Mouse (Mus musculus) myocyte (in vitro differentiated cells): Measurements from ENCODE around the gene Cbl. TPM values are rescaled to one million over a fixed set of nuclear protein-coding genes. Genes with fewer than 3 reads are reported as not detected.

Source experiments
- H3K27me3 ChIP-seq: one replicate; pipeline ENCODE4 v1.6.1; 2011; ENCODE audit not compliant: control insufficient read depth, insufficient read depth, insufficient read length
- H3K36me3 ChIP-seq: one replicate; pipeline ENCODE4 v1.6.1; 2011; ENCODE audit not compliant: control insufficient read depth, insufficient read depth
- H3K4me2 ChIP-seq: one replicate; pipeline ENCODE4 v1.6.1; 2011; ENCODE audit warnings: low read depth, control low read depth
- H3K4me3 ChIP-seq: one replicate; pipeline ENCODE4 v1.5.1; 2011; ENCODE audit warnings: mild to moderate bottlenecking, control low read depth, moderate library complexity
- H3K79me2 ChIP-seq: one replicate; pipeline ENCODE4 v1.6.1; 2011; ENCODE audit not compliant: control insufficient read depth, insufficient read depth
- H3ac ChIP-seq: one replicate; pipeline ENCODE4 v1.6.1; 2011; ENCODE audit not compliant: control insufficient read depth, insufficient read length
- CEBPB ChIP-seq: IDR thresholded peaks from 2 replicates; pipeline ENCODE4 v1.6.1; 2011; ENCODE audit warnings: mild to moderate bottlenecking, moderate library complexity; ENCODE audit not compliant: poor library complexity, insufficient read depth, severe bottlenecking
- E2F4 ChIP-seq: IDR thresholded peaks from one replicate; pipeline ENCODE4 v1.6.1; 2011; ENCODE audit warnings: mild to moderate bottlenecking, control low read depth, moderate library complexity; ENCODE audit not compliant: insufficient read depth
- MAX ChIP-seq: IDR thresholded peaks from one replicate; pipeline ENCODE4 v1.6.1; 2011; ENCODE audit warnings: low read depth, mild to moderate bottlenecking, control low read depth
- MYOD1 ChIP-seq, 3 experiments: IDR thresholded peaks; one replicate each; pipeline ENCODE4 v1.6.1; 2011; ENCODE audit warnings: control low read depth in 2 of 3, low read depth in 2 of 3, mild to moderate bottlenecking in 2 of 3, moderate library complexity in 1 of 3; ENCODE audit not compliant: insufficient read length in 2 of 3, control insufficient read depth in 1 of 3
- MYOG ChIP-seq, 3 experiments: IDR thresholded peaks; one replicate each; pipeline ENCODE4 v1.6.1; 2011; ENCODE audit warnings: control low read depth in 2 of 3, low read depth in 2 of 3, mild to moderate bottlenecking in 2 of 3; ENCODE audit not compliant: insufficient read length in 2 of 3, control insufficient read depth in 1 of 3, insufficient read depth in 1 of 3
- POLR2A ChIP-seq: IDR thresholded peaks from one replicate; pipeline ENCODE4 v1.6.1; 2011; ENCODE audit warnings: low read depth, mild to moderate bottlenecking, control low read depth, moderate library complexity; ENCODE audit not compliant: insufficient read length
- POLR2AphosphoS2 ChIP-seq: IDR thresholded peaks from one replicate; pipeline ENCODE4 v1.6.1; 2011; ENCODE audit warnings: low read depth, control low read depth; ENCODE audit not compliant: insufficient read length
- REST ChIP-seq: IDR thresholded peaks from one replicate; pipeline ENCODE4 v1.6.1; 2011; ENCODE audit warnings: mild to moderate bottlenecking, control low read depth, moderate library complexity; ENCODE audit not compliant: insufficient read depth, insufficient read length
- SRF ChIP-seq: IDR thresholded peaks from one replicate; pipeline ENCODE4 v1.6.1; 2011; ENCODE audit warnings: low read depth; ENCODE audit not compliant: control insufficient read depth, insufficient read length
- TCF12 ChIP-seq: IDR thresholded peaks from one replicate; pipeline ENCODE4 v1.6.1; 2011; ENCODE audit warnings: mild to moderate bottlenecking, control low read depth; ENCODE audit not compliant: poor library complexity, insufficient read depth, severe bottlenecking
- TCF3 ChIP-seq: IDR thresholded peaks from one replicate; pipeline ENCODE4 v1.6.1; 2011; ENCODE audit warnings: low read depth, control low read depth; ENCODE audit not compliant: insufficient read length
- USF1 ChIP-seq: IDR thresholded peaks from one replicate; pipeline ENCODE4 v1.6.1; 2011; ENCODE audit warnings: low read depth, mild to moderate bottlenecking, control low read depth, moderate library complexity
- polyA plus RNA-seq: library from polyadenylated mRNA; unstranded; fragments of >200 nt; fragmentation: generic; extraction: Trizol; gene quantifications from one replicate; pipeline ENCODE4 v1.2.1, GENCODE M21; 2012; ENCODE audit warnings: missing spikeins

The Cbl gene
- polyA plus RNA-seq, 1 experiment = 4.5 TPM

DNA sequence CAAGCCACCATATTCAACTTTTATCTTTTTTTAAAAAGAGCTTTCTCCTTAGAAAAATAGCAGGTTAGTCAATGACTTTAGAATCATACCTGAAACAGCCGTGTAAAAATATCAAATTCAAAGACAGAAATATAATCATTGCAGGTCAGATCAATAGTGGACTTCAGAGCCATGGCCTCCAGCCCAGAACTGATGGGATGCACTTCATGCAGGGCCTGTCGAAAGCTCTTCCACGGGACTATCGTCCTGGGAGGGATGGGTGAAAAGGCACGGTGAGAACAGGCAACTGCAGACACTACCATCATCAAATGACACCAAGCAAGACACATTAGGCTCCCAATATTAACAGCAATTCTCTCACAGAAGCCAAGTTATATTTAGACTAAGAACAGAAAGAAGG is 64.9 kb downstream of the Cbl start:
- no peak overlapping the region for H3K4me3 ChIP-seq
- H3K4me2 ChIP-seq = no peak overlapping the region
- H3K36me3 ChIP-seq = peaks cover 10% of the 10 kb centered on the region
- no peaks in the 10 kb centered on the region for H3K79me2 ChIP-seq
- TF ChIP-seq E2F4 (no peak), POLR2AphosphoS2 (no peak), POLR2A (no peak), MYOD1 (IDR thresholded peaks at IDR 0.05; ENCODE audit: control insufficient read depth in 1 of 3, insufficient read length in 2 of 3, low read depth in 2 of 3) (no peak), MAX (no peak), USF1 (no peak), SRF (no peak), MYOG (IDR thresholded peaks at IDR 0.05; ENCODE audit: control insufficient read depth in 1 of 3, insufficient read depth in 1 of 3, insufficient read length in 2 of 3, low read depth in 2 of 3) (no peak), TCF3 (no peak), TCF12 (no peak), CEBPB (no peak), REST (no peak)
- H3ac ChIP-seq = no peak overlapping the region
- H3K27me3 ChIP-seq = no peaks in the 10 kb centered on the region

DNA sequence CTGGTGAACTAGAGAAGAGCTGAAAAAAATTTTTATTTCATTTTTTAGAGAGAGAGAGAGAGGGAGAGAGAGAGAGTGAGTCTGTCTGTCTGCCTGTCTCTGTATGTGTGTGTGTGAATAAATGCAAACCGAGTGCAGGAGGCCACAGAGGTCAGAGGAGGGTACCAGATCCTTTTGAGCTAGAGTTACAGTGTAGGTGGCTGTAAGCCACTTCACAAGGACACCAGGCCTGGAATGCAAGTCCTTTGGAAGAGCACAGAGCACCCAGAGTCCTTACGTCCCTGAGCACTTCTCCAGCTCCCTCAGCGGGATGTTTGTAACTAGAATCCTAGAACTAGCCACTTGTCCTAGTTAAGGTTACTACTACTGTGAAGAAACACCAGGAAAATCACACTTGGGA is 74.0 kb downstream of the Cbl start:
- no peaks in the 10 kb centered on the region for H3K27me3 ChIP-seq
- no peak overlapping the region for H3ac ChIP-seq
- H3K4me3 ChIP-seq = no peak overlapping the region
- TF ChIP-seq MAX (no peak), USF1 (no peak), POLR2A (no peak), CEBPB (no peak), REST (no peak), E2F4 (no peak), TCF3 (no peak), POLR2AphosphoS2 (no peak), MYOD1 (IDR thresholded peaks at IDR 0.05; ENCODE audit: control insufficient read depth in 1 of 3, insufficient read length in 2 of 3, low read depth in 2 of 3) (no peak), TCF12 (no peak)
- no peak overlapping the region for H3K4me2 ChIP-seq
- H3K36me3 ChIP-seq = peaks cover 21% of the 10 kb centered on the region
- no peaks in the 10 kb centered on the region for H3K79me2 ChIP-seq

DNA sequence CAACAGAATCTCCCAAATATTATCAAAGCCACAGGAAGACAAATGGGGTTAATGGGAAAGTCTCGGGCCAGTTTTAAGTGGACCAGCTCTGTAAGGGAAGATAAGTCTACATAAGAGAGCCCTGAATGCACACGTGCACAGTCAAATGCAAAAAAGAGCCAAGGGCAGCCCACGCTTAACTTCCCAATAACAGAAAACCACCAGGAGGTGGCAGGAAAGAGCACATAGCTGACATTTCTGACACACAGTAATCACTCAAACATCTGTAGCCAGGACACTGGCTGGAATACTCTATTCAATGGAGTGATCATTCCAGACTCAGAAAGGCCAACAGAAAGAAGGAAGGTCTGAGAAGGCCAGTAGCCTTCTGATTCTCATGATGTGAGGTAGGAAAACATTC is 86.6 kb downstream of the Cbl start:
- Histone ChIP-seq H3K4me2 (no peak overlapping the region), H3K36me3 (peaks cover 22% of the 10 kb centered on the region), H3K27me3 (no peaks in the 10 kb centered on the region), H3K4me3 (no peak overlapping the region), H3K79me2 (no peaks in the 10 kb centered on the region), H3ac (no peak overlapping the region)
- TF ChIP-seq MYOD1 (IDR thresholded peaks at IDR 0.05; ENCODE audit: control insufficient read depth in 1 of 3, insufficient read length in 2 of 3, low read depth in 2 of 3) = no peak
- TF ChIP-seq POLR2A = no peak
- no peak for TF ChIP-seq MAX
- no peak for TF ChIP-seq MYOG (IDR thresholded peaks at IDR 0.05; ENCODE audit: control insufficient read depth in 1 of 3, insufficient read depth in 1 of 3, insufficient read length in 2 of 3, low read depth in 2 of 3)
- no peak for TF ChIP-seq USF1
- no peak for TF ChIP-seq TCF12
- no peak for TF ChIP-seq POLR2AphosphoS2
- no peak for TF ChIP-seq CEBPB

DNA sequence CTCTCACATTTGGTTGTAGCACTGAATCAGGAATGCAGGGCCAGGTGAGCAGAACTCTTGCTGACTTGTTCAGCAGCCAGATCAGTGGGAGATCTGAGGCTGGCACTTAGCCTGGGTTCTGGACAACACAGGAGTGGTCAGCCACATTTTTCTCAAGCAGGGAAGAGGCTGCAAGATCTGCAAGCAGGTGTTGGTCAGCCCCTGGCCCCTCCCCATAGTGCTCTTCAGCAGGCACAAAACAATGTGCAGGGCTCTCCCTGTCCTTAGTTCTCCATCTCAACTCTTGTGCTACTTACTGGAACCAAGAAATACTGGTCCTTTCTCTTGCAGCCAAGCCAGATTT is 89.2 kb downstream of the Cbl start:
- TF ChIP-seq E2F4 = no peak
- no peak for TF ChIP-seq SRF
- no peak for TF ChIP-seq MYOD1 (IDR thresholded peaks at IDR 0.05; ENCODE audit: control insufficient read depth in 1 of 3, insufficient read length in 2 of 3, low read depth in 2 of 3)
- no peak for TF ChIP-seq MAX
- no peak for TF ChIP-seq TCF3
- no peak for TF ChIP-seq POLR2AphosphoS2
- no peak for TF ChIP-seq CEBPB
- TF ChIP-seq TCF12 = no peak
- peaks cover 13% of the 10 kb centered on the region for H3K36me3 ChIP-seq
- H3K4me3 ChIP-seq = no peak overlapping the region

DNA sequence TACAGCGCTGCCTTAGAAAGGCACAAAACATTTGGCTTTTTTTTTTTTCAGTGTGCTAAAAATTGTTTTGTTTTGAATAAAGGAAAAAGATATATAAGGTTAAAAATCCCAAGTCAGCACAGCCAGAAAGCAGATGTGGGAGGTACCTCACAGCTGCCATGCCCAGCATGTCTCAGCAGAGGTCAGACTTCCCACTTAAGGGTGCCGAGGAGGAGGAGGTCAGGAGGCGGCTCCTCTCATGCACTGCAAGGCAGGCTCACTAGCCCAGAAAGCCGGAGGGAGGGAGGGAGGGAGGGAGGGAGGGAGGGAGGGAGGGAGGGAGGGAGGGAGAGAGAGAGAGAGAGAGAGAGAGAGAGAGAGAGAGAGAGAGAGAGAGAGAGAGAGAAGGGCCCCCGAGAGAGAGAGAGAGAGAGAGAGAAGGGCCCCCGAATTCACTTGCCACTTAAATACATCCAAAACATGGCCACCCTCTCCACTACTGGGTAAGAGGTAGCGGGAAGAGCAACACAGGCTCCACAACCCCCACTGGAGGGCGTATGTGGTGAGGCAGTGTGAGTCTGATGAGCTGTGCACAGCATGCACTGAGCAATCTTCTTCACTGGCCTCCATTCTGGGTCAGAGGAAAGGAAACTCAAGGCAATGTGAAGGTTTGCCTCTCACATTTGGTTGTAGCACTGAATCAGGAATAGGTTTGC is 89.7 kb downstream of the Cbl start:
- Histone ChIP-seq H3K4me3 (no peak overlapping the region), H3K79me2 (no peaks in the 10 kb centered on the region), H3ac (no peak overlapping the region), H3K27me3 (no peaks in the 10 kb centered on the region), H3K36me3 (peaks cover 10% of the 10 kb centered on the region), H3K4me2 (no peak overlapping the region)
- TF ChIP-seq MAX (no peak), POLR2A (no peak), CEBPB (no peak), REST (no peak), USF1 (no peak), TCF3 (no peak), POLR2AphosphoS2 (no peak), SRF (no peak), MYOD1 (IDR thresholded peaks at IDR 0.05; ENCODE audit: control insufficient read depth in 1 of 3, insufficient read length in 2 of 3, low read depth in 2 of 3) (no peak)

More for the DNA sequence above, 89.2 kb downstream of the Cbl start:
- H3K4me2 ChIP-seq = no peak overlapping the region
- H3K27me3 ChIP-seq = no peaks in the 10 kb centered on the region
- H3ac ChIP-seq = no peak overlapping the region
- no peaks in the 10 kb centered on the region for H3K79me2 ChIP-seq
